Mouse (Mus musculus) CH12.LX (cell line): Measurements from ENCODE around the gene Gsta2. TPM values are rescaled to one million over a fixed set of nuclear protein-coding genes. Genes with fewer than 3 reads are reported as not detected.

Source experiments
- DNase-seq: peaks from one replicate; pipeline ENCODE4 v3.0.0-alpha.2; 2013; ENCODE audit errors: extremely low read depth
- H3K27ac ChIP-seq: 2 replicates; pipeline ENCODE4 v1.5.1; 2012; ENCODE audit warnings: low read depth, mild to moderate bottlenecking, control low read depth, moderate library complexity; ENCODE audit not compliant: insufficient read depth
- H3K27me3 ChIP-seq: replicated peaks from 2 replicates; pipeline ENCODE3; 2012; ENCODE audit warnings: inconsistent platforms
- H3K36me3 ChIP-seq, 2 experiments: replicated peaks in 1 of 2; 2 replicates each; pipeline versions ENCODE3 to v1.6.1; 2012; ENCODE audit warnings: inconsistent platforms in 1 of 2, low read length in 1 of 2, mild to moderate bottlenecking in 1 of 2, mixed read lengths in 1 of 2, moderate library complexity in 1 of 2; ENCODE audit not compliant: control insufficient read depth in 1 of 2, insufficient read depth in 1 of 2
- H3K4me1 ChIP-seq, 2 experiments: 2 replicates each; pipeline ENCODE4 v1.6.1; 2012; ENCODE audit warnings: inconsistent platforms in 1 of 2, moderate library complexity in 1 of 2; ENCODE audit not compliant: insufficient read depth in 2 of 2, control insufficient read depth in 1 of 2
- H3K4me2 ChIP-seq: 2 replicates; pipeline ENCODE4 v1.6.1; 2012; ENCODE audit warnings: low read depth, mild to moderate bottlenecking, control low read depth; ENCODE audit not compliant: poor library complexity, insufficient read depth, severe bottlenecking
- H3K4me3 ChIP-seq, 3 experiments: fragments of 150-350 bp in 1 of 3; sonication (generic) in 1 of 3; replicated peaks in 1 of 3; 2 replicates each; pipeline versions ENCODE3 to v1.5.1; 2011 to 2012; ENCODE audit warnings: low read depth in 2 of 3, low read length in 2 of 3, mild to moderate bottlenecking in 2 of 3, moderate library complexity in 2 of 3, control low read depth in 1 of 3, improper control_type of control experiment in 1 of 3, inconsistent platforms in 1 of 3, mixed read lengths in 1 of 3; ENCODE audit not compliant: poor library complexity in 1 of 3
- H3K79me2 ChIP-seq: replicated peaks from 2 replicates; pipeline ENCODE4 v1.6.1; 2012; ENCODE audit warnings: mild to moderate bottlenecking, moderate library complexity; ENCODE audit not compliant: control insufficient read depth, poor library complexity, insufficient read depth, severe bottlenecking; ENCODE audit errors: extremely low read depth
- H3K9ac ChIP-seq: 2 replicates; pipeline ENCODE4 v1.6.1; 2012; ENCODE audit warnings: low read depth, mild to moderate bottlenecking, control low read depth, moderate library complexity; ENCODE audit not compliant: insufficient read depth
- H3K9me3 ChIP-seq: replicated peaks from 2 replicates; pipeline ENCODE3; 2012; ENCODE audit warnings: low read length, inconsistent platforms, mixed read lengths
- CHD1 ChIP-seq: IDR thresholded peaks from 2 replicates; pipeline ENCODE4 v1.6.1; 2012; ENCODE audit warnings: low read depth, low read length, improper control_type of control experiment, inconsistent platforms
- CHD2 ChIP-seq: IDR thresholded peaks from 2 replicates; pipeline ENCODE4 v1.6.1; 2011; ENCODE audit warnings: low read length, improper control_type of control experiment
- ETS1 ChIP-seq: conservative IDR thresholded peaks from 2 replicates; pipeline ENCODE4 v1.6.1; 2012; ENCODE audit warnings: low read depth, mild to moderate bottlenecking, inconsistent platforms, low read length, improper control_type of control experiment, moderate library complexity
- GABPA ChIP-seq: IDR thresholded peaks from 2 replicates; pipeline ENCODE4 v1.6.1; 2012; ENCODE audit warnings: low read depth, low read length, improper control_type of control experiment, inconsistent platforms; ENCODE audit not compliant: insufficient replicate concordance
- HCFC1 ChIP-seq: IDR thresholded peaks from 2 replicates; pipeline ENCODE4 v1.6.1; 2012; ENCODE audit warnings: low read depth, mild to moderate bottlenecking, inconsistent platforms, low read length, improper control_type of control experiment
- IRF4 ChIP-seq: IDR thresholded peaks from 2 replicates; pipeline ENCODE4 v1.6.1; 2014; ENCODE audit warnings: low read depth, mild to moderate bottlenecking, inconsistent platforms, low read length, improper control_type of control experiment
- JUND ChIP-seq: conservative IDR thresholded peaks from 2 replicates; pipeline ENCODE4 v1.6.1; 2011; ENCODE audit warnings: low read depth, low read length, improper control_type of control experiment
- KAT2A ChIP-seq: IDR thresholded peaks from 2 replicates; pipeline ENCODE4 v1.6.1; 2012; ENCODE audit warnings: low read length, improper control_type of control experiment, inconsistent platforms; ENCODE audit not compliant: insufficient replicate concordance
- MAX ChIP-seq: IDR thresholded peaks from 2 replicates; pipeline ENCODE4 v1.6.1; 2011; ENCODE audit warnings: low read length, improper control_type of control experiment
- MEF2A ChIP-seq: IDR thresholded peaks from 2 replicates; pipeline ENCODE4 v1.6.1; 2014; ENCODE audit warnings: low read depth, mild to moderate bottlenecking, inconsistent platforms, low read length, improper control_type of control experiment, borderline replicate concordance
- NELFE ChIP-seq: IDR thresholded peaks from 2 replicates; pipeline ENCODE4 v1.6.1; 2011; ENCODE audit warnings: low read depth, low read length, improper control_type of control experiment
- POLR2AphosphoS2 ChIP-seq: IDR thresholded peaks from 2 replicates; pipeline ENCODE4 v1.6.1; 2011; ENCODE audit warnings: low read depth, low read length, improper control_type of control experiment
- RAD21 ChIP-seq: IDR thresholded peaks from 2 replicates; pipeline ENCODE4 v1.6.1; 2011; ENCODE audit warnings: low read depth, mild to moderate bottlenecking, low read length, improper control_type of control experiment, moderate library complexity
- RCOR1 ChIP-seq: conservative IDR thresholded peaks from 2 replicates; pipeline ENCODE4 v1.6.1; 2012; ENCODE audit warnings: low read depth, mild to moderate bottlenecking, inconsistent platforms, low read length, improper control_type of control experiment
- SMC3 ChIP-seq: IDR thresholded peaks from 2 replicates; pipeline ENCODE4 v1.6.1; 2011; ENCODE audit warnings: low read depth, low read length, improper control_type of control experiment
- TBP ChIP-seq: conservative IDR thresholded peaks from 2 replicates; pipeline ENCODE4 v1.6.1; 2011; ENCODE audit warnings: low read depth, low read length, improper control_type of control experiment
- USF1 ChIP-seq: IDR thresholded peaks from 2 replicates; pipeline ENCODE4 v1.6.1; 2014; ENCODE audit warnings: low read depth, mild to moderate bottlenecking, inconsistent platforms, low read length, improper control_type of control experiment
- USF2 ChIP-seq: conservative IDR thresholded peaks from 2 replicates; pipeline ENCODE4 v1.6.1; 2011; ENCODE audit warnings: low read depth, low read length, improper control_type of control experiment
- ZC3H11A ChIP-seq: IDR thresholded peaks from 2 replicates; pipeline ENCODE4 v1.6.1; 2012; ENCODE audit warnings: low read depth, mild to moderate bottlenecking, inconsistent platforms, low read length, improper control_type of control experiment
- ZMIZ1 ChIP-seq: IDR thresholded peaks from 2 replicates; pipeline ENCODE4 v1.6.1; 2012; ENCODE audit warnings: low read depth, mild to moderate bottlenecking, inconsistent platforms, low read length, improper control_type of control experiment
- ZNF384 ChIP-seq: IDR thresholded peaks from 2 replicates; pipeline ENCODE4 v1.6.1; 2012; ENCODE audit warnings: low read depth, low read length, improper control_type of control experiment, inconsistent platforms
- dilution Hi-C: fragments of 300-500 bp; cut with MboI; formaldehyde crosslinking; loops from 2 replicates; pipeline ENCODE4 v1.14.3; 2020; ENCODE audit warnings: low sequenced_read_pairs; ENCODE audit not compliant: extremely low pct_unique_long_range_greater_than_20kb, extremely low pct_ligation_motif_present
- in situ Hi-C: fragments of 300-500 bp; cut with MboI; formaldehyde crosslinking; loops from 3 replicates; pipeline ENCODE4 v1.14.3; 2019; ENCODE audit warnings: low sequenced_read_pairs, low pct_ligation_motif_present, low pct_unique_long_range_greater_than_20kb, mixed read lengths
- polyA plus RNA-seq: library from polyadenylated mRNA; unstranded; fragments of >175 nt; gene quantifications from 2 replicates; pipeline ENCODE4 v1.2.1, GENCODE M21; 2012; ENCODE audit warnings: low read depth; ENCODE audit not compliant: insufficient read length
- total RNA-seq, 2 experiments: library from RNA; depleted of rRNA; stranded (reverse); fragments of 300-350 nt in 1 of 2; fragments of >200 nt in 1 of 2; gene quantifications; 2 replicates each; pipeline ENCODE4 v1.2.3; 2012 to 2014

Gene Gsta2
- total and polyA plus RNA-seq, 3 experiments: not detected

GRCm38 (mm10) chr9:78375486-78375885, 19.9 kb upstream of the Gsta2 start:
- Histone ChIP-seq H3K4me1 (no peaks in the 10 kb centered on the region), H3K4me3 (no peak overlapping the region), H3K36me3 (no peaks in the 10 kb centered on the region), H3K27ac (no peak overlapping the region), H3K9ac (no peak overlapping the region), H3K9me3 (no peaks in the 10 kb centered on the region), H3K27me3 (peaks cover 49% of the 10 kb centered on the region), H3K79me2 (no peaks in the 10 kb centered on the region), H3K4me2 (no peak overlapping the region)
- no peak for DNase-seq
- in situ Hi-C loops (no loop called here), dilution Hi-C loops (no loop called here)
- TF ChIP-seq USF2 (no peak), NELFE (no peak), ZNF384 (no peak), ZC3H11A (no peak), HCFC1 (no peak), ZMIZ1 (no peak), RAD21 (no peak), GABPA (no peak), RCOR1 (no peak), IRF4 (no peak), SMC3 (no peak), KAT2A (no peak), CHD1 (no peak), TBP (no peak), POLR2AphosphoS2 (no peak)

GRCm38 (mm10) chr9:78374885-78375389, 19.3 kb upstream of the Gsta2 start:
- in situ Hi-C loops: no loop called here
- no peak for DNase-seq

GRCm38 (mm10) chr9:78374397-78374796, 18.8 kb upstream of the Gsta2 start:
- Histone ChIP-seq H3K4me3 (no peak overlapping the region), H3K27ac (no peak overlapping the region)
- dilution Hi-C loops: no loop called here
- no peak for TF ChIP-seq ZMIZ1
- TF ChIP-seq MEF2A: no peak
- TF ChIP-seq GABPA: no peak
- TF ChIP-seq MAX: no peak
- no peak for TF ChIP-seq TBP
- no peak for TF ChIP-seq ZC3H11A
- no peak for TF ChIP-seq CHD2
- TF ChIP-seq USF1: no peak
- TF ChIP-seq HCFC1: no peak
- TF ChIP-seq, all 38 proteins: peak for 0
- H3K4me1 ChIP-seq: no peaks in the 10 kb centered on the region
- H3K9me3 ChIP-seq: no peaks in the 10 kb centered on the region
- no peaks in the 10 kb centered on the region for H3K79me2 ChIP-seq
- H3K9ac ChIP-seq: no peak overlapping the region
- no peak for DNase-seq
- in situ Hi-C loops: no loop called here
- no peaks in the 10 kb centered on the region for H3K36me3 ChIP-seq
- H3K4me2 ChIP-seq: no peak overlapping the region
- H3K27me3 ChIP-seq: peaks cover 49% of the 10 kb centered on the region

More at GRCm38 (mm10) chr9:78374885-78375389, 19.3 kb upstream of the Gsta2 start:
- H3K9ac ChIP-seq: no peak overlapping the region
- no peaks in the 10 kb centered on the region for H3K79me2 ChIP-seq
- no peaks in the 10 kb centered on the region for H3K4me1 ChIP-seq
- no peaks in the 10 kb centered on the region for H3K36me3 ChIP-seq
- H3K4me3 ChIP-seq: no peak overlapping the region
- dilution Hi-C loops: no loop called here
- no peak for TF ChIP-seq ETS1
- TF ChIP-seq JUND: no peak
- TF ChIP-seq, all 38 proteins: peak for 0
- H3K27me3 ChIP-seq: peaks cover 51% of the 10 kb centered on the region
- no peak overlapping the region for H3K4me2 ChIP-seq
- no peaks in the 10 kb centered on the region for H3K9me3 ChIP-seq
- H3K27ac ChIP-seq: no peak overlapping the region
